Mouse (Mus musculus) megakaryocyte, adult 5-6 weeks (primary cell): ENCODE measurements around the gene Usp15. TPM values are rescaled to one million over a fixed set of nuclear protein-coding genes. Genes with fewer than 3 reads are reported as not detected.
A peak's percentile ranks its signal among the peaks of the same experiment; 100 is the strongest.

ENCODE experiments used
- ATAC-seq: 2 replicates; pipeline ENCODE4 v1.8.0; 2016; ENCODE audit warnings: mild to moderate bottlenecking, inconsistent platforms; ENCODE audit not compliant: poor library complexity, severe bottlenecking
- total RNA-seq, 2 experiments: library from RNA; stranded (forward) in 1 of 2; stranded (reverse) in 1 of 2; fragments of 153-499, 151-499 nt in 1 of 2; fragments of 221-1000, 200-1000 nt in 1 of 2; gene quantifications; 2 replicates each; pipeline versions ENCODE4 v1.2.3 to v1.2.4; 2015 to 2017

The Usp15 gene
- total RNA-seq, 2 experiments from 2014 or later, result 109 to 170 TPM

- ATAC-seq, result no peak
Observed at GRCm38 (mm10) chr10:123110548-123110947, 86.2 kb downstream of the Usp15 start.

DNA sequence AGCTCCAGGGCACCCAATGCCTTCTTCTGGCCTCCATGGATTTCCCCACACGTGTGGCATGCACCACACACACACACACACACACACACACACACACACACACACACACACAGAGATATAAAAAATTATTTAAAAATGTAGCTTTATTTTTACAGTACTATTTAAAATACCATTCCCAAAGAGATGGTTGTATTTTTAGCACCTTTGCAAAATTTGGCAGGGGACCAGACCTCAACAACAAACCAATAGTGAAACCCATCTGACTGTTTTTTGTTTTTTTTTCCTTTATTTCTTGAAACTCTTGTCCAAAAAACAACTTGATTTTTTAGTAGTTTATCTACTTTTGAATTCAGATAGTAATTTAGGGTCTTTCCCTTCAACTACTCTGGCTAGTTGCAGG is 88.3 kb downstream of the Usp15 start:
- ATAC-seq, result no peak

DNA sequence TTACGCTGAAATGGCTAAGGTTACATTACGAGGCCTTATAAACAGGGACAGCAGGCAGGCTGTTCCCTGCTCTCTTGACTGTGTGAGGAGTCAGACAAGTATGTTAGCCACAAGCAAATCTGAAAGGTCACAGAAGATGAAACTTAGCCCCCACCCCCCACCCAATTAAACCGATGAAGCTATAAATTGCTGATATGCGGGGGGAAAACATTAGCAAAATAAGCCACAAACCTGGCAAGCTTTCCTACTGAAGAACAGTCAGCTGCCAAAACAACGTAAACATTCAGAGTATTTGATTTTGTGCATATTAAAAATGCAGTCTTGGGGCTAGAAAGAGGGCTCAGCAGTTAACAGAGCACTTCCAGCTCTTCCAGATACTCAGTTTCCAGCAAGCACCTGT is 88.7 kb downstream of the Usp15 start:
- no peak for ATAC-seq

- ATAC-seq, result no peak
Observed at GRCm38 (mm10) chr10:123101303-123101702, 95.5 kb downstream of the Usp15 start.

- no peak for ATAC-seq
Observed at GRCm38 (mm10) chr10:123100584-123100983, 96.2 kb downstream of the Usp15 start.

- ATAC-seq, result no peak
Observed at GRCm38 (mm10) chr10:123094504-123094903, 102.3 kb downstream of the Usp15 start.

DNA sequence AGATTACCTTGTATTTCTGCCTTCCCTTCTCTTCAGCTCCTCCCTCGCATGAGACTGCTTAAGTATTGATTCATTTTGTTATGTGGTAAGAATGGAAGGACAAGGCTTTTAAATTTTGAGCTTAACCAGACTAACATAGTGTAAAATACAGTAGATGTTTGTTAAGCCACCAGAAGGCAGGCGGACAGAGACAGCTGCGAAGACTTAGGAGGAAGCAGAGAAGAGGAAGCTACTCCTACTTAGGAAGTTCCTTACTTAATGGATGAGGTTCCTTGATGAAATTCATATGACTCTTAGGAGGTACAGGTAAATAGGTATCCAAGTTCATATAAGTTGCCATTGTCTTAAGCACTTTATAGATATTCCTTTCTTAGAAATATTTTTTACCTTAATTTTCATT is 104.2 kb downstream of the Usp15 start:
- 0 out of 2 replicates have a peak, but pooled peaks have one; percentile 41 for ATAC-seq

DNA sequence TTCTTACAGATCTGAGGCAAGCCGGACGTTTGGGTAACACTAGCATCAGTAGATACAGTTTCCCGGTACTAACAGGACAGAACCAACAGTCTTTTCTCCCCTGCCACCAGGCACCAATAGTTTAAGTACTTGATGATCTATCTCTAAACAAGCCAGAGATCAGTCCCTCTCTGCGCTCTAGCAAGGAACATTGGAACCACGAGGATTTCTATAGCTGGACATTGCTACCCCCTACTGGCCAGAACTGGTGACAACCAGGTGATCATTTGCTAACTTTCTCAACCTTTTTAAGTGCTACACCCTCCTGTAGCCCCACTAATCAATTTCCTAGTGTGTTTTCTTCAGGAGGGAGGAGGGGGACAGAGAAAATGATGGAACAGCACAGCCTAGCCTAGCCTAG is 105.1 kb downstream of the Usp15 start:
- peak; percentile 87 for ATAC-seq

DNA sequence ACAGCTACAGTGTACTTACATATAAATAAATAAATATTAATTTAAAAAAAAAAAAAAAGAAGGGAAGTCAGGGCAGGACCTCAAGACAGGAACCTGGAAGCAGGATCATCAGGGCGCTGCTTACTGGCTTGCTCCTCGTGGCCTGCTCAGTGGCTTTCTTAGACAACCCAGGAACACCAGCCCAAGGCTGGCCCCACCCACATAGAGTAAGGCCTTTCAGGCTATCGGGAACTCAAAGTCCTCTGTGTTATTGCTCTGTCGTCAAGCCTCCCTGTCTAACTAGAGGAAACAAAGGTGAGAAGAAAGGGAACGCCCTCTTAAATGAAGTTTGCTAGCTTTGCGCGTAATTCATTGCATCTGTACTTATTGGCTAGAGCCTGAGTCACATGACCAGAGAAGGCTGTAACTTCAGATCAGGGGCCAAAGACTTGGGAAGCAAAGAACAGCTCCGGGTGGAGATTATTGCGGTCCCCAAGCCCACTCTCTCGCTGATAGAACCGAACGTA is 107.3 kb downstream of the Usp15 start:
- ATAC-seq, result no peak

DNA sequence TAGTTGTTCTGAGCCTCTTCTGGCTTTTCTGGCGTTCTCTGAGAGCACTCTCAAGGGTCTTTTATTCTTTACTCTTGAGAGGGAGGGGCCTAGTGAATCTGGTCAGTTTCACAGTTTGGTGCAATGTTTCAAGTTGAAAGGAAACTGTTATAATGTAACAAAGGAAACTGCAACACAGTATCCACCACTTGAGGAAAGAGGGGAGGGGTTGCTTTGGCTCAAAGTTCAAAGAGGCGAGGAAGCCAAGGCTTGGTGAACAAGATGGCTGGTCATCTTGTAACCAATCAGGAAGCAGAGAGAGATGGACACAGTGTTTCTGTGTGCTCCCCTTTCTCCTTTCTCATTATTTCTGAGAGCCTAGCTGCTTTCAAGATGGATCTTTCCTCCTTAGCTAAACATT is 109.9 kb downstream of the Usp15 start:
- peak; percentile 56 for ATAC-seq

DNA sequence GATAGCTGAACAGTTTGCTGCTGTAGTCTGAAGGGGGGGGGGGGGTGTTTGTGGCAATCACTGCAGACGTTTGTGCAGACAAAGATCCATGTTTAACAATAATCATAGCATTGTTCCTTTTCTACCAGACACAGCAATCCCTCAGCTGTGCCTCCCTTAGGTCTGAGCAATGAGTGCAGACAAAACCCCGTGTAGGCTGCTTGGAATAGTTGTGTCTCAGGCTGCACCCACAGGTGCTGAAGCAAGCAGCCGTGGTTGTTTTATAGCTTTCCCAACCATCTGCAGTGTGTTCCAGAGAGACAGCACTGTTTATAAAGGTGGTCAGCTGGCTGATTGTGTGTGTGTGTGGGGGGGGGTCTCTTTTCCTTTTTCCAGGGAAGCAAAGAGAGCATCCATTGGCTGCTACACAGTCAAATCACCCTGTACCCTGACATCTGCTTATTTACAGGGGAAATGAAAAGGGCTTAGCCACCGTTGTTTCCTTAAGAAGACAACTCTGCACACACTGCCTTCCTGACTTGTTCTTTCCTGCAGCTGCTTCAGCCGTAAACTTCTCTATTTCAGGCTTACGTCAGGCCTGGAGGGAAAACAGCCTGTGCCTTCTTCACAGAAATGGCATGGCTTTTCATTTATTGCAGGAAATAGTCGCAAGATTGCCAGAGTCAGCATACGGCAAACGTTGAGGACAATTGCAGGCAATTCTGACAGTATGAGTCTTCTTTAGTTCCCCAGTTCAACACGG is 111.7 kb downstream of the Usp15 start:
- ATAC-seq, result peak; percentile 81

DNA sequence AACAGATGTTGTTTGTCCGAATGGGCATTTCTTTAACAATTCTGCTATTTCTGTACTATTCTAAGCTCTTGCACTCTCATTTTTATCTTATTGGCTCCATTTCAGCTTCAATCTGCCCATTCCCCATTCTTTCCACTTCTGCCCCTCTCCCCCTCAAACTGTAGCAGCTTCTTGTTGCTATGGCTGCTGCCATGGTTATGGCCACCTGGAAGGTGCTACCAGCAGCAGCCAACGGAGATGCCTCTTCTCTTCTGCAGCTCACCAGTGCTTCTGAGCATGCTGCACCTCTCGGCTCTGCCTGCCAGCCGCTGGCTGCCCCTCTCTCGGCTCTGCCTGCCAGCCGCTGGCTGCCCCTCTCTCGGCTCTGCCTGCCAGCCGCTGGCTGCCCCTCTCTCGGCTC is 112.5 kb downstream of the Usp15 start:
- ATAC-seq, result no peak

GRCm38 (mm10) chr10:123076245-123077023 is 120.4 kb downstream of the Usp15 start, which contains the start of gene Mon2:
Gene Mon2 (minus strand): TSS chr10:123076505.
- ATAC-seq, result peak; percentile 97

- ATAC-seq, result peak; percentile 29
Observed at GRCm38 (mm10) chr10:123075751-123076242, 121.0 kb downstream of the Usp15 start.

GRCm38 (mm10) chr10:123071997-123072396 is 124.8 kb downstream of the Usp15 start:
- no peak for ATAC-seq

GRCm38 (mm10) chr10:123063021-123063420 is 133.8 kb downstream of the Usp15 start:
- no peak for ATAC-seq

GRCm38 (mm10) chr10:123060831-123061230 is 136.0 kb downstream of the Usp15 start:
- no peak for ATAC-seq

- no peak for ATAC-seq
Observed at GRCm38 (mm10) chr10:123057082-123057481, 139.7 kb downstream of the Usp15 start.

GRCm38 (mm10) chr10:123056463-123056862 is 140.3 kb downstream of the Usp15 start:
- ATAC-seq, result no peak

DNA sequence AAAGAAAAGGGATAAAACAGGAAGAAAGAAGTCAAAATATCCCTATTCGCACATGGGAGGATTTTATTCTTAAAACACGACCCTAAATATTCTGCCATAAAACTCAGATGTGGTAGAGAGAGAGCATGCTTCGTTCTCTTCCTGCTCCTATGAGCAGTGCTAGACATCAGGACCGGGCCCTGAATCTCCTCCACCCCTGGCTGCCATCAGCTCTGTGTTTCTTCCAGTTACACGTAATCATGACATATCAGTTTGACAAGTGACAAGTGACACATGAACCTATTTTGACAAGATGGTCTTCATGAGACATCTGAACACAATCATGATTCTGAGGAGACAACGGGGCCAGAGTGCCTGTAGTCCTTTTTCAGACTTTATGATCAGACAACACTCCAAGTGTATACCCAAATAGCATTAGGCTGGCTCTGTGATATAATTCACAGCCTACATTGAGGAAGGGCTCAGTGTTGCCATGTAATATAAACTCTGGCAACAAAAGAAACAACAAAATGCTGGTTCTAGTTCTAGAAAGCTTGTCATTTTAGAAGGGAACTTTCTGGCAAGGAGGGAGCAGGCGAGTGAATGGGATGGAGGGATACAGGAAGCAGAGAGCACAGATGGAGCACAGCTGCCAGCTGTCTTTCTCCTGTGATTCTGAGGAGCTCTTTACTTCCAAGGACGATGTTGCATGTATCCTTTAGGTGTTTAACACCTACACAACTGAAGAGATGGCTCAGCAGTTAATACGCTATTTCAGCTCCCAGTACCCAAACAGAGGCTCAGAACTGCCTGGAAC is 141.4 kb downstream of the Usp15 start:
- no peak for ATAC-seq
